ENCODE assay signal across 9 mouse cellular contexts in the genomic region with DNA sequence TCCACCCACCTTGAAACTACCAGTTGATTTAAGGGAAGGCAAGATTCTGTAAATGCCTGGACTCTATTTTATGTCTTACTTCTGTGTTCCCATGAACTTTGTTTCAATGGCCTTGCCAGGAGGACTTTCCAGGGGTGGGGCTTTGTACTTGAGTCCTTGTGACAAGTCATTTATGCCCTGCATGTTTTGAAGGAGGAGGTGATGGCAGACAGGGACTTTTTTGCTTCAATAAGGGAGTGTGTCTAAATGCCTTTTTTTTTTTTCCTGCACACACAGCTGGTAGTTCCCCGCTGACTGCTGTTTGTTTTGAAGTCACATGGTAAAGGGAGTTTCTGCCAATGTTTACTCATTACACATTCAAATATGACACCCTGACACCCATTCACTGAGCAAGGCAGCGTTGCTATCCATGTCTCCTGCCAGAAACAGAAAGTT.
DNase-seq lines count a peak whose midpoint lies in the region; ATAC-seq lines count a peak whose summit lies in the region.
"Had no signal": no experiment of that assay in that cellular context is flagged by ENCODE, and none has a peak within 500 bp of the region (broad histone marks: within the 10 kb centered on the region; RNA-seq: fewer than 3 reads in every experiment).

No protein-coding gene starts in this region.

- no peak overlapping the region for H3K4me2 ChIP-seq in forebrain, embryonic 13.5 days
- no peak overlapping the region for H3K4me2 ChIP-seq in stomach, embryonic 14.5 days (replicated peaks; ENCODE audit: low read depth, low read length)
- no peak overlapping the region for H3K4me2 ChIP-seq in neural tube, embryonic 15.5 days
- H3K4me2 ChIP-seq: embryonic facial prominence, embryonic 13.5 days had no signal

- no peaks in the 10 kb centered on the region for H3K27me3 ChIP-seq in forebrain, embryonic 13.5 days
- H3K27me3 ChIP-seq in forebrain, embryonic 10.5 days (ENCODE audit: poor library complexity, severe bottlenecking), result no peaks in the 10 kb centered on the region
- no peaks in the 10 kb centered on the region for H3K27me3 ChIP-seq in heart, embryonic 10.5 days (ENCODE audit: insufficient read depth, poor library complexity, severe bottlenecking)
- H3K27me3 ChIP-seq in stomach, embryonic 14.5 days (ENCODE audit: control insufficient read depth, insufficient read depth, low read length), result no peaks in the 10 kb centered on the region
- no peaks in the 10 kb centered on the region for H3K27me3 ChIP-seq in neural tube, embryonic 15.5 days (replicated peaks)
- H3K27me3 ChIP-seq: embryonic facial prominence, embryonic 13.5 days had no signal

- H3K4me1 ChIP-seq in forebrain, embryonic 13.5 days, result peaks cover 13% of the 10 kb centered on the region
- H3K4me1 ChIP-seq in forebrain, embryonic 10.5 days, result no peaks in the 10 kb centered on the region
- H3K4me1 ChIP-seq in heart, embryonic 10.5 days, result peaks cover 17% of the 10 kb centered on the region
- H3K4me1 ChIP-seq in stomach, embryonic 14.5 days (ENCODE audit: control insufficient read depth, insufficient read depth, low read length), result peaks cover 19% of the 10 kb centered on the region
- peaks cover 9% of the 10 kb centered on the region; the same call in 1 of the 2 replicates for H3K4me1 ChIP-seq in neural tube, embryonic 15.5 days

- H3K4me3 ChIP-seq in forebrain, embryonic 13.5 days, result no peak overlapping the region
- no peak overlapping the region for H3K4me3 ChIP-seq in forebrain, embryonic 10.5 days
- no peak overlapping the region for H3K4me3 ChIP-seq in heart, embryonic 10.5 days
- no peak overlapping the region for H3K4me3 ChIP-seq in stomach, embryonic 14.5 days (ENCODE audit: low read depth, low read length)
- no peak overlapping the region for H3K4me3 ChIP-seq in neural tube, embryonic 15.5 days (replicated peaks)
- H3K4me3 ChIP-seq: embryonic facial prominence, embryonic 13.5 days had no signal

- peak; percentile 57; the same call in 1 of the 2 replicates for ATAC-seq in forebrain, embryonic 13.5 days
- ATAC-seq in stomach, embryonic 14.5 days (ENCODE audit: insufficient number of reproducible peaks, insufficient read depth, low FRiP score, low read depth), result peak; percentile 42; the same call in 1 of the 2 replicates
- no peak for ATAC-seq in neural tube, embryonic 15.5 days (ENCODE audit: low FRiP score)

- no peaks in the 10 kb centered on the region for H3K9me3 ChIP-seq in forebrain, embryonic 13.5 days (replicated peaks)
- H3K9me3 ChIP-seq in forebrain, embryonic 10.5 days, result no peaks in the 10 kb centered on the region
- no peaks in the 10 kb centered on the region for H3K9me3 ChIP-seq in heart, embryonic 10.5 days
- H3K9me3 ChIP-seq in stomach, embryonic 14.5 days (ENCODE audit: control insufficient read depth, low read depth, low read length), result no peaks in the 10 kb centered on the region
- no peaks in the 10 kb centered on the region for H3K9me3 ChIP-seq in neural tube, embryonic 15.5 days (replicated peaks)
- H3K9me3 ChIP-seq: embryonic facial prominence, embryonic 13.5 days had no signal

- H3K9ac ChIP-seq in forebrain, embryonic 13.5 days, result no peak overlapping the region
- H3K9ac ChIP-seq in stomach, embryonic 14.5 days (replicated peaks; ENCODE audit: low read depth, low read length), result no peak overlapping the region
- no peak overlapping the region for H3K9ac ChIP-seq in neural tube, embryonic 15.5 days (replicated peaks)
- H3K9ac ChIP-seq: embryonic facial prominence, embryonic 13.5 days had no signal

- WGBS in forebrain, embryonic 13.5 days, result 23% methylated on average over 2 of the region's 2 CpGs
- whole genome bisulfite sequencing in forebrain, embryonic 10.5 days, result 83% methylated on average over 2 of the region's 2 CpGs
- WGBS in heart, embryonic 10.5 days, result 49% methylated on average over 2 of the region's 2 CpGs
- WGBS in stomach, embryonic 14.5 days, result 28% methylated on average over 2 of the region's 2 CpGs
- 19% methylated on average over 2 of the region's 2 CpGs for WGBS in neural tube, embryonic 15.5 days

- no peak for DNase-seq in forebrain, embryonic 10.5 days (ENCODE audit: extremely low spot score, low spot score)
- peak; percentile 89 for DNase-seq in CD4-positive helper T cell, adult 2 months (ENCODE audit: low read depth, low spot score)
- peak; percentile 56 for DNase-seq in heart, embryonic 10.5 days (ENCODE audit: low spot score)
- DNase-seq in kidney, postnatal 25 days, result peak; percentile 61 to 75
- DNase-seq in ovary, postnatal 36 days (ENCODE audit: low spot score), result no peak

- no peak overlapping the region for H3K27ac ChIP-seq in forebrain, embryonic 13.5 days
- H3K27ac ChIP-seq in forebrain, embryonic 10.5 days, result no peak overlapping the region
- H3K27ac ChIP-seq in heart, embryonic 10.5 days, result peak overlapping the region; percentile 24; the same call in 1 of the 2 replicates
- H3K27ac ChIP-seq in stomach, embryonic 14.5 days (ENCODE audit: low read length), result peak overlapping the region; percentile 76
- H3K27ac ChIP-seq in neural tube, embryonic 15.5 days (replicated peaks), result no peak overlapping the region
- H3K27ac ChIP-seq: embryonic facial prominence, embryonic 13.5 days had no signal

- H3K36me3 ChIP-seq in forebrain, embryonic 13.5 days (ENCODE audit: poor library complexity, severe bottlenecking), result no peaks in the 10 kb centered on the region
- no peaks in the 10 kb centered on the region for H3K36me3 ChIP-seq in forebrain, embryonic 10.5 days (replicated peaks)
- no peaks in the 10 kb centered on the region for H3K36me3 ChIP-seq in heart, embryonic 10.5 days
- no peaks in the 10 kb centered on the region for H3K36me3 ChIP-seq in stomach, embryonic 14.5 days (ENCODE audit: control insufficient read depth, insufficient read depth, low read length)
- H3K36me3 ChIP-seq in neural tube, embryonic 15.5 days, result no peaks in the 10 kb centered on the region
- H3K36me3 ChIP-seq: embryonic facial prominence, embryonic 13.5 days had no signal

Comparison
In these comparisons a context has a peak if more than half of its experiments do, and no peak if none do; other contexts are left out.
1. H3K27ac ChIP-seq: peak in heart, embryonic 10.5 days (single experiment) and stomach, embryonic 14.5 days (single experiment); none in forebrain, embryonic 13.5 days (single experiment), forebrain, embryonic 10.5 days (single experiment) and neural tube, embryonic 15.5 days (single experiment).
2. DNase-seq: peak in CD4-positive helper T cell, adult 2 months (single experiment), heart, embryonic 10.5 days (single experiment) and kidney, postnatal 25 days (2 of 2); none in forebrain, embryonic 10.5 days (single experiment) and ovary, postnatal 36 days (single experiment).